Mouse (Mus musculus) limb, embryonic 11.5 days (tissue): Measurements from ENCODE around the gene Myh10. TPM values are rescaled to one million over a fixed set of nuclear protein-coding genes. Genes with fewer than 3 reads are reported as not detected.
A peak's percentile ranks its signal among the peaks of the same experiment; 100 is the strongest.

Source experiments
- ATAC-seq: fragments of 200-750 bp; cut with Nextera tagmentation; 2 replicates; pipeline ENCODE4 v1.8.0; 2017; ENCODE audit warnings: low read depth; ENCODE audit not compliant: insufficient number of reproducible peaks, low FRiP score, low TSS enrichment
- DNase-seq: peaks from one replicate; pipeline ENCODE4 v3.0.0-alpha.2; 2015; ENCODE audit warnings: low spot score
- H3K27ac ChIP-seq: fragments of 300-500 bp; sonication (generic); replicated peaks from 2 replicates; pipeline ENCODE4 v1.5.1; 2014; ENCODE audit warnings: low read depth, mild to moderate bottlenecking, low read length
- H3K27me3 ChIP-seq: fragments of 300-500 bp; sonication (generic); 2 replicates; pipeline ENCODE4 v1.6.1; 2014; ENCODE audit warnings: mild to moderate bottlenecking, low read length, mixed read lengths; ENCODE audit not compliant: control insufficient read depth, insufficient read depth
- H3K36me3 ChIP-seq: fragments of 300-500 bp; sonication (generic); 2 replicates; pipeline ENCODE4 v1.6.1; 2014; ENCODE audit warnings: mild to moderate bottlenecking, low read length, moderate library complexity, mixed read lengths; ENCODE audit not compliant: control insufficient read depth, insufficient read depth
- H3K4me1 ChIP-seq: fragments of 300-500 bp; sonication (generic); 2 replicates; pipeline ENCODE4 v1.6.1; 2014; ENCODE audit warnings: low read length, mixed read lengths; ENCODE audit not compliant: control insufficient read depth, insufficient read depth
- H3K4me2 ChIP-seq: fragments of 300-500 bp; sonication (generic); 2 replicates; pipeline ENCODE4 v1.6.1; 2014; ENCODE audit warnings: low read depth, mild to moderate bottlenecking, moderate library complexity; ENCODE audit not compliant: severe bottlenecking
- H3K4me3 ChIP-seq: fragments of 300-500 bp; sonication (generic); 2 replicates; pipeline ENCODE4 v1.5.1; 2014; ENCODE audit warnings: low read depth, low read length
- H3K9ac ChIP-seq: fragments of 300-500 bp; sonication (generic); 2 replicates; pipeline ENCODE4 v1.6.1; 2014; ENCODE audit warnings: mild to moderate bottlenecking, low read length
- H3K9me3 ChIP-seq: fragments of 300-500 bp; sonication (generic); 2 replicates; pipeline ENCODE4 v1.6.1; 2016; ENCODE audit warnings: low read length; ENCODE audit not compliant: control insufficient read depth
- WGBS: fragments of 180-500 bp; shearing (Covaris S2); extraction: QIAGEN DNeasy Blood & Tissue Kit; methylation state at CpG from one replicate; pipeline ENCODE4 v1.1.7; 2014; 5-methylcytosine and 5-hydroxymethylcytosine counted together
- polyA plus RNA-seq: library from polyadenylated mRNA; unstranded; fragments of >200 nt; fragmentation: Nextera tagmentation; extraction: Ambion mirVana; gene quantifications from 2 replicates; pipeline ENCODE4 v1.2.1, GENCODE M21; 2014

Myh10 gene
- polyA plus RNA-seq, 1 experiment from 2014 or later = 148 TPM

DNA sequence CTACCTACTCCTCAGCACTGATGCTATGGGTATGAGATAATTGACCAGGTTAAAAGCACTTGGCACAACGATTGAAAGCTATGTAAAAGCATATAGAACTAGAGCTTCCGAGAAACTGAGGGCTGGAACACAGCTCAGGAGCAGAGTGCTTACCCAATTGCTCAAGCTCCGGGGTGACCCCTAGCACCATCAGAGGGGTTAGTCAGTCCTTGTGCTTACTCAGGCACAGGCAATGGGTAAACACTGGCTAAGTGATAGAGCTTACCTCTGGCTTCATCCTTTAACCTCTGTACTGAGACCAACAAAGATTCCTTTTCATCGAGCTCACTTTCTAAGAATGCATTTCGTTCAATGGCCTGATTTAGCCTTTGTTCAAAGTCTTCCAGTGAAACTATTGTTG lies 148.2 kb downstream of the Myh10 start:
- Histone ChIP-seq H3K27me3 (no peaks in the 10 kb centered on the region), H3K4me3 (no peak overlapping the region), H3K9ac (no peak overlapping the region), H3K27ac (no peak overlapping the region), H3K36me3 (peaks cover 16% of the 10 kb centered on the region), H3K4me1 (no peaks in the 10 kb centered on the region), H3K9me3 (no peaks in the 10 kb centered on the region), H3K4me2 (no peak overlapping the region)
- DNase-seq (no peak), ATAC-seq (no peak)
- 93% methylated on average over 5 of the region's 5 CpGs for WGBS

DNA sequence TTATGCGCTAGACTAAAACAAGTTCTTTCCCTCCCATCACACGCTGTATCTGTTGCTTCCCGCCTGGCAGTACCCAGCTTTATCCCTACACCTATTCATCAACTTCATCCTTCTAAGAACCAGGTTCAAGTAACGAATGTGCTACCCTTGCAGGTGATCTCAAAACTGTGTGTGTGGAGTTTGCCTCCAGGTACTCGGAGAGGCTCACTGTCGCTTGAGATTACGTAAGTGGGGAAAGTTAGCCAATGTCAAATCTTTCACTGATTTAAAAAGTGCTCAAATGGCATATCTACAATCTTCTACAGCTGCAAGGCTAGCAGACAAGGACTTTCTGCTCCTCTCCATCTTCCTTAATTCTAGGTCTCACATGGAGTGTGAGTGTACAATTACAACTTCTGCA lies 159.5 kb downstream of the Myh10 start:
- Histone ChIP-seq H3K27me3 (no peaks in the 10 kb centered on the region), H3K4me1 (0 out of 2 replicates have a peak, but pooled peaks cover 4% of the 10 kb centered on the region), H3K4me3 (no peak overlapping the region), H3K9me3 (no peaks in the 10 kb centered on the region), H3K27ac (no peak overlapping the region), H3K4me2 (no peak overlapping the region), H3K36me3 (no peaks in the 10 kb centered on the region), H3K9ac (no peak overlapping the region)
- DNase-seq = no peak
- WGBS = 90% methylated on average over 7 of the region's 7 CpGs
- ATAC-seq = no peak

DNA sequence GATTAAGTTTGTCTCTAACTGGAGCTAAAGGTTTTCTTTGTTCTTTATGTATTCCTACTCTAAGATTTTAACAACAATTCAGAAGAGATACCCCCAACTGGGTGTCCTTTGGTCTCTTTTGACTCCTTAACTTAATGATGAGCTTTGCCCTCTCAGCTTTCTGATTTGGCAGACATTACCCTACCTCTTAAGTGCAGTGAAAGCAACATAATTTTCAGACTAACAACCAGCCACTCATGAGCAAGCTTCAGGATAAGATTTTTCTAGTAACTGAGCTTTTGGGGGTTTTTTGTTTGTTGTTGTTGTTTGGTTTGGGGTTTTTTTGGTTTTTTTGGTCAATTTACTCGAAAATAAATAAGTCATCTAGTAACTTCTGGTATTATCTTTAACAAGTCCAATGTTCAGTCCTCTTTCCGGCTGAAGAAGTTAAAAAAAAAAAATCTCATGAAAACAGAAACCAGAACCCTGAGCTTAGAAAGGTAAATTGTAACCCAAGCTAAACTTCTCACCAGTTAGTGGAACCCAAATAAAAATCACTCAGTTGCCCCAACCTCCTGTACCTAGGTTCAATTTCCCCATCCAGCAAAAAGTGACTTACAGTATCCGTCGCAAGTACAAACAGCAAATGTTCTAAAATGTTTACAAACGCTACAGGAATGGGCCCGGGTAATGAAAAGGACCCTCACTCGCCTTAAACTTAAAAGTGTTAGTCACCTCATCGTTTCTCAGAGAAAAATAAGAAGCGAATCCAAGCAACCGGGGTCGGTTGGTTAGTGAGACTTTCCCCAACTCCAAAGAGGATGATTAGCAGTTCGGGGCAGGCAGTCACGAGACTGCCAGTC lies 160.5 kb downstream of the Myh10 start:
- H3K4me3 ChIP-seq = peak overlapping the region; percentile 97
- no peaks in the 10 kb centered on the region for H3K9me3 ChIP-seq
- peak overlapping the region; percentile 54 for H3K4me2 ChIP-seq
- WGBS = 4% methylated on average over 13 of the region's 13 CpGs
- H3K27ac ChIP-seq = peak overlapping the region; percentile 88
- H3K27me3 ChIP-seq = no peaks in the 10 kb centered on the region
- ATAC-seq (no peak), DNase-seq (no peak)
- 0 out of 2 replicates have a peak, but pooled peaks cover 4% of the 10 kb centered on the region for H3K4me1 ChIP-seq
- peak overlapping the region; percentile 85 for H3K9ac ChIP-seq
- no peaks in the 10 kb centered on the region for H3K36me3 ChIP-seq

DNA sequence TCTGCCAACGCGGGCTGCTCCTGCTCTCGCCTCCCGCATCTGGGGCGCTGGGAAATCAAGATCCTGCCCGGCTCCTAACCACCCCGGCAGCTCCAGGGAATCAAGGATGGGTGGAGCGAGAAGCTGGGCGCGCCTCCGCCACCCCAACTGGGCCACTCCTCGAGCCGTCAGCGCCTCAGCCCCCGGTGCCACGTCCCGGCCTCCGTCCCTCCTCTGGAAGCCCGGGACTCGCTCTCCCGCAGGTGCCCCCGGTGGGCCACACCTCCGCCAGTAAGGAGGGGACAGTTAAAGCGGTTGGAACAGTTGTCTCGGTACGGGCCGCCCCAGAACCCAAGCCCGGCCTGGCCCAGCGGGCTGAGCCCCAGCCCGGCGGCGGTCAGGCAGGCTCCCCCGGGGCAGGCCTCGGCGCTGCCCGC lies 161.1 kb downstream of the Myh10 start:
- Histone ChIP-seq H3K9me3 (no peaks in the 10 kb centered on the region), H3K27ac (peak overlapping the region; percentile 88), H3K4me1 (0 out of 2 replicates have a peak, but pooled peaks cover 4% of the 10 kb centered on the region), H3K27me3 (no peaks in the 10 kb centered on the region), H3K36me3 (no peaks in the 10 kb centered on the region), H3K4me3 (peak overlapping the region; percentile 97), H3K9ac (peak overlapping the region; percentile 85), H3K4me2 (peak overlapping the region; percentile 54)
- no peak for DNase-seq
- 0% methylated on average over 34 of the region's 36 CpGs for WGBS
- peak; percentile 49 for ATAC-seq

DNA sequence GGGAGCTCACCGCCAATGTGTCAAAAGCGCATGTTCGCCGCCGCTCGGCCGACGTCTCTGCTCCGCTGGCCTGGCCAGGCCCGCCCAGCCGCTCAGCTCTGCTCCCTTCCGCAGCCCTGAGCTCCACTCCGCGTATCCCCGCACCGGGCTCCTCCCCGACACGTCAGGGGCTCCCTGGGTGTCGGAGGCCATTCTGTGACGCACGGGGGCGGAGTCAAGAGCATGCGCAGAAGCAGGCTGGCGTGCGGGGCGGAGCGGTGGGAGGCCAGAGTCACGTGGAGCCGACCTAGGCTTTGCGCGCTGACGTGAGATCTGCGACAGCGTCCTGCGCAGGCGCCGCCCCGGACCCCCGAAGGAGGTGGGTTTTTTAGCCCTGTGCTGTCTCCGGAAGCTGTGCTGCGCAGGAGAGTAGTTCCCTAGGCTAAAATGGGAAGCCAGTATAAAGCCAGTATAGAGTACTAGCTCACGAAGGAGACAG lies 161.6 kb downstream of the Myh10 start:
- Histone ChIP-seq H3K4me2 (peak overlapping the region; percentile 54), H3K4me3 (peak overlapping the region; percentile 97), H3K9ac (peak overlapping the region; percentile 85), H3K9me3 (no peaks in the 10 kb centered on the region), H3K27me3 (no peaks in the 10 kb centered on the region), H3K36me3 (no peaks in the 10 kb centered on the region), H3K4me1 (0 out of 2 replicates have a peak, but pooled peaks cover 4% of the 10 kb centered on the region), H3K27ac (peak overlapping the region; percentile 88)
- peak; percentile 100 for DNase-seq
- peak; percentile 100 for ATAC-seq
- under 1% methylated on average over 42 of the region's 42 CpGs for WGBS

DNA sequence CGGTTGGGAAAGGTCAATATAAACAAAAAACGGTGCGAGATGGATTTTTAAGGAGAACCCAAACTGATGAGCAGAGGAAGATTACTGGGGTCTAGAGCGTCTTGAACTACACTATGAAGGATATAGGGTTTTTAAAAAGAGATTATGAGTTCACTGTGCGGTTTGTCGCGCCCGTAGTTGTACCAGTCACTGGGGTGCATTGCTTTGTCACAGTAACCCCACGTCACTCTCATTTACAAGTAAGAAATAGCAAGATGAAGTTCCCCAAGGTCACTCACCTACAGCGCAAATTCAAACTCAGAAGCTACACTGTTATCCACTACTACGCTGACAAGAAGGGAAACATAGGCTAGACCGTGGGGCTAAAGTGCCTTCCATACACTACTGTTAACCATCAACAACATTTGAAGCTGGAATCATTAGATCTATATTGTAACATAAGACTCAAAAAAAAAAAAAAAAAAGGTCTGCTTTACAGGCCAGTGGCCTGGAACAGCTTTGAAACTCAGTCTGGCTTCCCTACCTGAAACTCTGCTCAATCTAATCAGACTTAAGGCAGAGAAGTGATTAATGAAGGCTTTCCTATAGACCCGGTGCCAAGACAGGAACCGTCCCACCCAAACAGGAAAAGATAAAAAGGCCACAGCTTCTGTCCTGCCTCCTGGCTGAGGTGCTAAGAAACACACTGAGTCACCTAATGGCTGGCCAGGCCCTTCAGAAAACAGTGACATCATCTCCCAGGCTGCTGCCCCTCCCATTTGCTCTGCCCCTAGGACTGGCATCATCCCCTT lies 162.4 kb downstream of the Myh10 start:
- no peak for DNase-seq
- ATAC-seq = no peak
- peak overlapping the region; percentile 54 for H3K4me2 ChIP-seq
- 0 out of 2 replicates have a peak overlapping the region, but pooled peaks have one; percentile 32 for H3K9ac ChIP-seq
- 0 out of 2 replicates have a peak, but pooled peaks cover 4% of the 10 kb centered on the region for H3K4me1 ChIP-seq
- no peak overlapping the region for H3K27ac ChIP-seq
- H3K27me3 ChIP-seq = no peaks in the 10 kb centered on the region
- H3K9me3 ChIP-seq = no peaks in the 10 kb centered on the region
- H3K4me3 ChIP-seq = peak overlapping the region; percentile 97
- H3K36me3 ChIP-seq = no peaks in the 10 kb centered on the region
- WGBS = 41% methylated on average over 14 of the region's 14 CpGs

DNA sequence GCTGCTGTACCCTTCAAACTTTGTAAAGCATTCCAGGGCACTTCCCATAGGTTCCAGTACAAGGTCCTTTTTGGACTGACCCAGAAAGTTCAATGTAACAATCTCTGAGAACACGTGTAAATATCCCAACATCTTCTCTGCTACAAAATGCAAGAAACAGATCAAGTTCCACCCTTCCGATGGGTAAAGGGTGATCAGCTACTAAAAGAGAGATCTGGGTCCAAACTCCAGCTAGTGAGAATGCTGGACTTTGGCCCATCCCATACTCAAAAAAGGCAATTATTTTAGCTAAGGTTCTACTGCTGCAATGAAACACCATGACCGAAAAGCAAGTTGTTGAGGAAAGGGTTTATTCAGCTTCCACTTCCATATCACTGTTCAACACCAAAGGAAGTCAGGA lies 163.3 kb downstream of the Myh10 start:
- Histone ChIP-seq H3K9me3 (no peaks in the 10 kb centered on the region), H3K36me3 (no peaks in the 10 kb centered on the region), H3K27ac (no peak overlapping the region), H3K4me2 (no peak overlapping the region), H3K4me1 (0 out of 2 replicates have a peak, but pooled peaks cover 4% of the 10 kb centered on the region), H3K27me3 (no peaks in the 10 kb centered on the region), H3K4me3 (no peak overlapping the region), H3K9ac (no peak overlapping the region)
- ATAC-seq (no peak), DNase-seq (no peak)
- 91% methylated on average over 3 of the region's 3 CpGs for WGBS

DNA sequence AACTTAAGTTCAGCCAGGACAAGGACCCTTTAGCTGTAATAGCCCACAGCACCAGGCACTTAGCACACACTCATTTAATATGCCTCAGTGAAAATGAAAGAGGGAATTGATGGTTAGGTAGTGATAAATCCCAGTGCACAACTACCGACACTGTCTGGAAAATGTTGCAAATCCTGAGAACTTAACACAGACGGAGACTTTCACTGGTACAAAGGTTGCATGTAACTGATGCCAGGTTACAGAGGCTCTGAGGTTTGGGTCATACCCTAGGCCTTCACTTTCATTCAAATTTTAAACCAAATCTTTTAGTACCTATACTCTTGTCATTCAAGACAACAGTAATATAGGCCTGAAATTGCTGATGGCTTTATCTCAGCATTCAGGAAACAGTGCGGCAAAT lies 166.0 kb downstream of the Myh10 start:
- 83% methylated on average over 3 of the region's 3 CpGs for WGBS
- no peak overlapping the region for H3K4me3 ChIP-seq
- DNase-seq = no peak

More for the DNA sequence above, 166.0 kb downstream of the Myh10 start:
- no peak overlapping the region for H3K27ac ChIP-seq
- H3K9ac ChIP-seq = no peak overlapping the region
- no peaks in the 10 kb centered on the region for H3K9me3 ChIP-seq
- no peaks in the 10 kb centered on the region for H3K36me3 ChIP-seq
- H3K4me1 ChIP-seq = 0 out of 2 replicates have a peak, but pooled peaks cover 2% of the 10 kb centered on the region
- H3K27me3 ChIP-seq = no peaks in the 10 kb centered on the region
- no peak overlapping the region for H3K4me2 ChIP-seq
- no peak for ATAC-seq
